ENCODE assay signal across 9 mouse cellular contexts in the genomic region with DNA sequence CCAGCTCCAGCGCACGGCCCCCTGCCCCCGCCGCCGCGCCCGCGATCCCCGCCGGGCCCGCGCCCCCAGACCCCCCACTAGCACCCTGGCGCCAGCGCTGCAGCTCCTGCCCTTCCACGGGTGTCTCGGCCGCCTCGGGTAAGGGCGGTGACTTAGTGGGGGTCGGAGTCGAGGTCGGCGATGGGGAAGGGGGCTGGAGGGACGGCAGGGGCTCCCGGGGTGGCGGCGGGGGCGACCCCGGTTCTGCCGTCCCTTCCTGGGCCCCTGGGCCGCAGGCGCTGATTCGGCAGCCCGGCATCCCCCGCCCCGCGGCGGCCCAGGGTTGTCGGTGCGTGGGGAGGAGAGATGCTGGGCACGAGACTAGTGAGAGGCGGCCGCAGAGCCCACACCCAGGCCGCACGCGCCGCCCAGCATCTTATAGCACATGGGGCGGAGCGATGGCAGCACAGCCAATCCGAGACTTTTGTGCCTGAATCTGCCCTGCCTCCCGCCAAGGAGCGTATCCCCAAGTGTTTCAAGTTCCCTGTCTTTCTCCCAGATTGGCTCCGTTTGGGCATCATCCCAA. TPM values are rescaled to one million over a fixed set of nuclear protein-coding genes. Genes with fewer than 3 reads are reported as not detected.
DNase-seq lines count a peak whose midpoint lies in the region; ATAC-seq lines count a peak whose summit lies in the region.
"Had no signal": no experiment of that assay in that cellular context is flagged by ENCODE, and none has a peak within 500 bp of the region (broad histone marks: within the 10 kb centered on the region; RNA-seq: fewer than 3 reads in every experiment).

A gene (minus strand): TSS at position 391 of the 565 bp plus-strand sequence.

- H3K27ac ChIP-seq in embryonic facial prominence, embryonic 13.5 days = no peak within 1 kb of the TSS
- H3K27ac ChIP-seq in heart, embryonic 12.5 days (ENCODE audit: poor library complexity, severe bottlenecking) = no peak within 1 kb of the TSS
- H3K27ac ChIP-seq in kidney, embryonic 16.5 days (ENCODE audit: low read length) = no peak within 1 kb of the TSS
- no peak within 1 kb of the TSS for H3K27ac ChIP-seq in limb, embryonic 15.5 days
- H3K27ac ChIP-seq in midbrain, embryonic 16.5 days (ENCODE audit: low read length) = no peak within 1 kb of the TSS
- H3K27ac ChIP-seq in stomach, embryonic 16.5 days (ENCODE audit: low read length) = no peak within 1 kb of the TSS; the same call in 1 of the 2 replicates

- peak within 1 kb of the TSS; percentile 99 for H3K4me2 ChIP-seq in embryonic facial prominence, embryonic 13.5 days
- peak within 1 kb of the TSS; percentile 99 for H3K4me2 ChIP-seq in heart, embryonic 12.5 days
- peak within 1 kb of the TSS; percentile 100 for H3K4me2 ChIP-seq in kidney, embryonic 16.5 days (replicated peaks; ENCODE audit: low read depth, low read length)
- peak within 1 kb of the TSS; percentile 99 for H3K4me2 ChIP-seq in limb, embryonic 15.5 days
- peak within 1 kb of the TSS; percentile 80 for H3K4me2 ChIP-seq in midbrain, embryonic 16.5 days (ENCODE audit: low read length)
- H3K4me2 ChIP-seq in stomach, embryonic 16.5 days (ENCODE audit: low read depth, low read length) = peak within 1 kb of the TSS; percentile 100

- 1% methylated on average over 52 of the region's 53 CpGs for WGBS in embryonic facial prominence, embryonic 13.5 days
- whole genome bisulfite sequencing in heart, embryonic 12.5 days = under 1% methylated on average over 48 of the region's 53 CpGs
- WGBS in kidney, embryonic 16.5 days = under 1% methylated on average over 45 of the region's 53 CpGs
- under 1% methylated on average over 53 of the region's 53 CpGs for WGBS in limb, embryonic 15.5 days
- WGBS in midbrain, embryonic 16.5 days = 0% methylated on average over 42 of the region's 53 CpGs
- under 1% methylated on average over 48 of the region's 53 CpGs for WGBS in stomach, embryonic 16.5 days

- peak within 1 kb of the TSS; percentile 66 for H3K4me3 ChIP-seq in embryonic facial prominence, embryonic 13.5 days
- H3K4me3 ChIP-seq in heart, embryonic 12.5 days = peak within 1 kb of the TSS; percentile 64
- H3K4me3 ChIP-seq in kidney, embryonic 16.5 days (ENCODE audit: low read length) = peak within 1 kb of the TSS; percentile 63
- H3K4me3 ChIP-seq in limb, embryonic 15.5 days = peak within 1 kb of the TSS; percentile 65
- H3K4me3 ChIP-seq in midbrain, embryonic 16.5 days (ENCODE audit: low read depth, low read length) = peak within 1 kb of the TSS; percentile 62
- peak within 1 kb of the TSS; percentile 63 for H3K4me3 ChIP-seq in stomach, embryonic 16.5 days (replicated peaks; ENCODE audit: low read length)

- peak; percentile 80; the same call in 1 of the 2 replicates for ATAC-seq in embryonic facial prominence, embryonic 13.5 days (ENCODE audit: insufficient number of reproducible peaks, insufficient read depth, low FRiP score, low TSS enrichment, low read depth)
- peak; percentile 70 for ATAC-seq in heart, embryonic 12.5 days (ENCODE audit: insufficient number of reproducible peaks, low FRiP score)
- peak; percentile 80 for ATAC-seq in kidney, embryonic 16.5 days (ENCODE audit: low FRiP score, low TSS enrichment)
- peak; percentile 87 for ATAC-seq in limb, embryonic 15.5 days (ENCODE audit: insufficient number of reproducible peaks, low FRiP score, low TSS enrichment, low read depth)
- peak; percentile 93 for ATAC-seq in midbrain, embryonic 16.5 days
- ATAC-seq in stomach, embryonic 16.5 days (ENCODE audit: insufficient read depth, low FRiP score) = peak; percentile 88
- ATAC-seq: Patski had no signal

- H3K9ac ChIP-seq in embryonic facial prominence, embryonic 13.5 days = peak within 1 kb of the TSS; percentile 75
- H3K9ac ChIP-seq in heart, embryonic 12.5 days = peak within 1 kb of the TSS; percentile 70
- peak within 1 kb of the TSS; percentile 67 for H3K9ac ChIP-seq in kidney, embryonic 16.5 days (replicated peaks; ENCODE audit: low read length)
- H3K9ac ChIP-seq in limb, embryonic 15.5 days = peak within 1 kb of the TSS; percentile 56
- H3K9ac ChIP-seq in midbrain, embryonic 16.5 days (ENCODE audit: low read depth, low read length) = peak within 1 kb of the TSS; percentile 76
- H3K9ac ChIP-seq in stomach, embryonic 16.5 days (ENCODE audit: low read length) = peak within 1 kb of the TSS; percentile 76

- no peaks in the 10 kb centered on the region for H3K36me3 ChIP-seq in embryonic facial prominence, embryonic 13.5 days
- H3K36me3 ChIP-seq in heart, embryonic 12.5 days = no peaks in the 10 kb centered on the region
- H3K36me3 ChIP-seq in kidney, embryonic 16.5 days (ENCODE audit: insufficient read depth, low read length) = no peaks in the 10 kb centered on the region
- H3K36me3 ChIP-seq in limb, embryonic 15.5 days = no peaks in the 10 kb centered on the region
- H3K36me3 ChIP-seq in midbrain, embryonic 16.5 days (ENCODE audit: control insufficient read depth, insufficient read depth, low read length) = no peaks in the 10 kb centered on the region
- no peaks in the 10 kb centered on the region for H3K36me3 ChIP-seq in stomach, embryonic 16.5 days (ENCODE audit: control insufficient read depth, insufficient read depth, low read length)

- peak; percentile 64 for DNase-seq in 3T3-L1 (ENCODE audit: low read depth, low spot score)
- DNase-seq in adrenal gland, postnatal 36 days = peak; percentile 67 to 73

- peaks cover 87% of the 10 kb centered on the region for H3K27me3 ChIP-seq in embryonic facial prominence, embryonic 13.5 days
- peaks cover 86% of the 10 kb centered on the region for H3K27me3 ChIP-seq in heart, embryonic 12.5 days (replicated peaks)
- H3K27me3 ChIP-seq in kidney, embryonic 16.5 days (ENCODE audit: insufficient read depth, low read length) = peaks cover 69% of the 10 kb centered on the region
- H3K27me3 ChIP-seq in limb, embryonic 15.5 days = peaks cover 70% of the 10 kb centered on the region
- H3K27me3 ChIP-seq in midbrain, embryonic 16.5 days (ENCODE audit: control insufficient read depth, insufficient read depth, low read depth, low read length) = peaks cover 45% of the 10 kb centered on the region
- H3K27me3 ChIP-seq in stomach, embryonic 16.5 days (ENCODE audit: control insufficient read depth, insufficient read depth, low read length) = peaks cover 60% of the 10 kb centered on the region

- H3K9me3 ChIP-seq in embryonic facial prominence, embryonic 13.5 days = no peaks in the 10 kb centered on the region
- H3K9me3 ChIP-seq in heart, embryonic 12.5 days (replicated peaks) = no peaks in the 10 kb centered on the region
- H3K9me3 ChIP-seq in kidney, embryonic 16.5 days (ENCODE audit: low read length) = no peaks in the 10 kb centered on the region
- H3K9me3 ChIP-seq in limb, embryonic 15.5 days = no peaks in the 10 kb centered on the region
- no peaks in the 10 kb centered on the region for H3K9me3 ChIP-seq in midbrain, embryonic 16.5 days (replicated peaks; ENCODE audit: control insufficient read depth, low read length, poor library complexity, severe bottlenecking)
- H3K9me3 ChIP-seq in stomach, embryonic 16.5 days (replicated peaks; ENCODE audit: control insufficient read depth, low read length) = no peaks in the 10 kb centered on the region

- peaks cover 23% of the 10 kb centered on the region for H3K4me1 ChIP-seq in embryonic facial prominence, embryonic 13.5 days
- peaks cover 23% of the 10 kb centered on the region for H3K4me1 ChIP-seq in heart, embryonic 12.5 days (replicated peaks)
- H3K4me1 ChIP-seq in kidney, embryonic 16.5 days (ENCODE audit: insufficient read depth, low read length) = peaks cover 14% of the 10 kb centered on the region
- H3K4me1 ChIP-seq in limb, embryonic 15.5 days = peaks cover 30% of the 10 kb centered on the region
- H3K4me1 ChIP-seq in midbrain, embryonic 16.5 days (ENCODE audit: control insufficient read depth, insufficient read depth, low read length) = peaks cover 15% of the 10 kb centered on the region
- peaks cover 22% of the 10 kb centered on the region for H3K4me1 ChIP-seq in stomach, embryonic 16.5 days (ENCODE audit: control insufficient read depth, insufficient read depth, low read length)

RNA-seq across cellular contexts. Expression of the gene that starts here (rescaled TPM):
- 1 to 10 TPM; 3.4 to 4.6 TPM for total RNA-seq in adrenal gland, postnatal 36 days (2021)
- polyA plus RNA-seq in embryonic facial prominence, embryonic 13.5 days (2015; fragmentation: Nextera tagmentation; extraction: Ambion mirVana) = 3.7 and 4.0 TPM in 2 replicates
- 1.2 TPM in 2 replicates for polyA plus RNA-seq in heart, embryonic 12.5 days (2016; fragmentation: Nextera tagmentation; extraction: Ambion mirVana)
- 0.41 and 0.75 TPM in 2 replicates for polyA plus RNA-seq in kidney, embryonic 16.5 days (2015; fragmentation: Nextera tagmentation; extraction: Ambion mirVana)
- 3.7 and 4.0 TPM in 2 replicates for polyA plus RNA-seq in limb, embryonic 15.5 days (2015; fragmentation: Nextera tagmentation; extraction: Ambion mirVana)
- 5.7 and 8.2 TPM in 2 replicates for polyA plus RNA-seq in midbrain, embryonic 16.5 days (2015; fragmentation: Nextera tagmentation; extraction: Ambion mirVana)
- 0.50 and 0.75 TPM in 2 replicates for polyA plus RNA-seq in stomach, embryonic 16.5 days (2015; fragmentation: Nextera tagmentation; extraction: Ambion mirVana)

Comparison
In these comparisons a context has a peak if more than half of its experiments do, and no peak if none do; other contexts are left out.
1. Peak in ATAC-seq, H3K4me3 ChIP-seq, H3K9ac ChIP-seq and H3K4me2 ChIP-seq in kidney, embryonic 16.5 days; RNA of the gene not detected or under 1 TPM.
2. Peak in ATAC-seq, H3K4me3 ChIP-seq, H3K9ac ChIP-seq and H3K4me2 ChIP-seq in stomach, embryonic 16.5 days; RNA of the gene not detected or under 1 TPM.